Comparison of ENCODE assay signal across 1 mouse cellular context in the genomic region with DNA sequence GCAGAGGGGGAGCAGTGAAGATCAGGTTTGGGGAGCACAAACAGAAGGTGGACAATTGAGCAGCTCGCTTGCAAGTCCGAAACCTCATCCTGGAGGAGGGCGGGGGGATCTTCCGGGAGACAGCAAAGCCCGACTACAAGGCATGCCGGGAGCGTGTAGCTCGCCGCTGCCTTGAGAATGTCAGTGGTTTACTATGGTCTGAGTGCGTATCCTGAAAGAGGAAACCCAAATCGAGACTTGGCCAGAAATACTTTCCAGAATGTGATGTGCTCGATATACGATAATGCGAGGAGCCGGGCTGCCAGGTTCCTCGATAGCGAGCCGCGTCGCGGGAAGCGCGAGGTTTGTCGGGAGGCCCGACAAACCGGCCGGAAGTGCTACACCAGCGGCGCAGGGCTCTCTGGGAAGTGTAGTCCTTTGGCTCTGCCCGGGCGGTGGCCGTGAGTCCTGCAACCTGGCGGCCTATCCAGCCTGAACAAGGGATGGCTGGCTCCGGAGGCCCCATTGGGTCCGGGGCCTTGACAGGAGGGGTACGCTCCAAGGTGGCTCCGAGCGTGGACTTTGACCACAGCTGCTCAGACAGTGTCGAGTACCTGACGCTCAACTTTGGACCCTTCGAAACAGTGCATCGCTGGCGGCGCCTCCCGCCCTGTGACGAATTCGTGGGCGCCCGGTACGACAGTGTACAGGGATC.
TF ChIP-seq lines count a peak whose summit lies in the region.

Lztr1 (plus strand) TSS at position 143 of the 694 bp plus-strand sequence.

TF ChIP-seq in MEL, 35 proteins besides CTCF, POLR2A, EP300 and RAD21 (continued from another document):
- TF ChIP-seq CHD1 (IDR thresholded peaks at IDR 0.05; ENCODE audit: low read depth, low read length), result no peak
- TF ChIP-seq USF1 (IDR thresholded peaks at IDR 0.05; ENCODE audit: low read depth, low read length), result no peak
- TF ChIP-seq UBTF (IDR thresholded peaks at IDR 0.05; ENCODE audit: borderline replicate concordance, insufficient read depth, low read depth, low read length), result no peak
- peak; percentile 12; the same call in 1 of the 2 replicates for TF ChIP-seq TAL1 (IDR thresholded peaks at IDR 0.05; ENCODE audit: low read length)
- no peak for TF ChIP-seq RCOR1 (IDR thresholded peaks at IDR 0.05; ENCODE audit: low read depth, low read length)
- TF ChIP-seq SIN3A (IDR thresholded peaks at IDR 0.05; ENCODE audit: low read length), result no peak; the same call in 1 of the 2 replicates
- peak; percentile 32; the same call in 1 of the 2 replicates for TF ChIP-seq POLR2AphosphoS5 (IDR thresholded peaks at IDR 0.05; ENCODE audit: borderline replicate concordance, low read depth, low read length)
